Mouse (Mus musculus): ENCODE results near the gene Prkcb. TPM values are rescaled to one million over a fixed set of nuclear protein-coding genes. Genes with fewer than 3 reads are reported as not detected.

The Prkcb gene
- polyA plus RNA-seq, 1 experiment from 2014 or later: 2.1 TPM

DNA sequence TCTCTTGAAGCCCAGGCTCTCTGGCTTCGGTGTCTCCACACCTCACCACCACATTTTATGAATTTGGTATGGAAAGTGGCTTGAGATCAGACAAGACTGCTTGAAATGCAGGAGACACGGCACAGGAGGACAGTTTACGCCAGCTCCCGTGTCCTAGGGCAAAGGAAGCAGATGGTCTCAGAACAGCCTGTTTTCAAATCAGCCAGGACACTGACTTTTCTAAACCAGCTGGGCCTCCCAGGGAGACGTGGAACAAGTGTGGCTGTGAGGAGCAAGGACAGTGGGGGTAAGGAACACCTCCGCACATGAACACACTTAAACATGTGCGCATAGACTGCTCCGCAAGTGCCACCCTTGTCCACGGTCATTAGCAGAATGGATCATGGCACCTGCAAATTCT is 204.4 kb downstream of the Prkcb start:
- DNase-seq (ENCODE audit: low spot score) (no peak), ATAC-seq (replicated peaks; ENCODE audit: low FRiP score, low read depth) (no peak)
- 87% methylated on average over 9 of the region's 9 CpGs for WGBS
- no peak overlapping the region for H3K9ac ChIP-seq (ENCODE audit: low read depth, low read length)
- no peak overlapping the region for H3K4me3 ChIP-seq (replicated peaks; ENCODE audit: low read depth, low read length)
- H3K4me2 ChIP-seq (ENCODE audit: low read length): no peak overlapping the region
- no peaks in the 10 kb centered on the region for H3K36me3 ChIP-seq (ENCODE audit: insufficient read depth, low read length)
- no peaks in the 10 kb centered on the region for H3K9me3 ChIP-seq (replicated peaks; ENCODE audit: low read length)
- no peaks in the 10 kb centered on the region for H3K27me3 ChIP-seq (ENCODE audit: insufficient read depth, low read length)
- no peak for TF ChIP-seq CTCF (IDR thresholded peaks at IDR 0.05; ENCODE audit: low read depth)
- H3K4me1 ChIP-seq (replicated peaks; ENCODE audit: insufficient read depth, low read length): no peaks in the 10 kb centered on the region
- no peak overlapping the region for H3K27ac ChIP-seq

DNA sequence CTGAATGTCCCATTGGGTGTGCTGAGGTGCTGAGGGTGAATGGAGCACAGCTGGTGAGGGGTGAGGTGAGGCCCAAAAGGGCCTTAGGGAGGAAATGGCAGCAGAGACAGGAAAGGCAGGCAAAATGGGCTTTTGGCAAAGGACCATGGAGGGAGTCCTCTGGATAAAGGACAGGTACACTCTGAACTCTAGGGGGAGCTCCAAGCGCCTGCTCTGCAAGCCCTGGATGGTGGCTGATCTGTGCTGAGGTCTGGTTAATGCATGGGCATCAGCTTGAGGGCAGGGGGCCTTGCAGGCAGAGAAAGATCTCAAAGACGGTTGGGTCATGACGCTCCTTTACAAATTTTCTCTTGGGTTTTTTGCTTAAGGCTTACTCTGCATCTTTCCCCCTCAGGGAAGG is 205.5 kb downstream of the Prkcb start:
- no peaks in the 10 kb centered on the region for H3K9me3 ChIP-seq (replicated peaks; ENCODE audit: low read length)
- ATAC-seq (replicated peaks; ENCODE audit: low FRiP score, low read depth) (no peak), DNase-seq (ENCODE audit: low spot score) (peak; percentile 52)
- H3K4me3 ChIP-seq (replicated peaks; ENCODE audit: low read depth, low read length): no peak overlapping the region
- H3K4me1 ChIP-seq (replicated peaks; ENCODE audit: insufficient read depth, low read length): no peaks in the 10 kb centered on the region
- no peak overlapping the region for H3K9ac ChIP-seq (ENCODE audit: low read depth, low read length)
- no peak overlapping the region for H3K27ac ChIP-seq
- no peaks in the 10 kb centered on the region for H3K27me3 ChIP-seq (ENCODE audit: insufficient read depth, low read length)
- H3K36me3 ChIP-seq (ENCODE audit: insufficient read depth, low read length): no peaks in the 10 kb centered on the region
- TF ChIP-seq CTCF (IDR thresholded peaks at IDR 0.05; ENCODE audit: low read depth): peak; percentile 68
- no peak overlapping the region for H3K4me2 ChIP-seq (ENCODE audit: low read length)
- 22% methylated on average over 3 of the region's 3 CpGs for WGBS

GRCm38 (mm10) chr7:122497516-122497915 is 209.0 kb downstream of the Prkcb start:
- Histone ChIP-seq H3K9me3 (replicated peaks; ENCODE audit: low read length) (no peaks in the 10 kb centered on the region), H3K4me1 (replicated peaks; ENCODE audit: insufficient read depth, low read length) (no peaks in the 10 kb centered on the region), H3K4me3 (replicated peaks; ENCODE audit: low read depth, low read length) (no peak overlapping the region), H3K36me3 (ENCODE audit: insufficient read depth, low read length) (no peaks in the 10 kb centered on the region), H3K27ac (no peak overlapping the region), H3K9ac (ENCODE audit: low read depth, low read length) (no peak overlapping the region), H3K4me2 (ENCODE audit: low read length) (no peak overlapping the region), H3K27me3 (ENCODE audit: insufficient read depth, low read length) (no peaks in the 10 kb centered on the region)
- ATAC-seq (replicated peaks; ENCODE audit: low FRiP score, low read depth) (no peak), DNase-seq (ENCODE audit: low spot score) (no peak)
- no peak for TF ChIP-seq CTCF (IDR thresholded peaks at IDR 0.05; ENCODE audit: low read depth)
- 59% methylated on average over 8 of the region's 8 CpGs for WGBS

- Histone ChIP-seq H3K4me2 (ENCODE audit: low read length) (no peak overlapping the region), H3K27ac (no peak overlapping the region), H3K36me3 (ENCODE audit: insufficient read depth, low read length) (no peaks in the 10 kb centered on the region), H3K9me3 (replicated peaks; ENCODE audit: low read length) (no peaks in the 10 kb centered on the region), H3K27me3 (ENCODE audit: insufficient read depth, low read length) (no peaks in the 10 kb centered on the region), H3K4me1 (replicated peaks; ENCODE audit: insufficient read depth, low read length) (no peaks in the 10 kb centered on the region), H3K4me3 (replicated peaks; ENCODE audit: low read depth, low read length) (no peak overlapping the region), H3K9ac (ENCODE audit: low read depth, low read length) (no peak overlapping the region)
- ATAC-seq (replicated peaks; ENCODE audit: low FRiP score, low read depth) (no peak), DNase-seq (ENCODE audit: low spot score) (no peak)
- 37% methylated on average over 5 of the region's 5 CpGs for WGBS
- no peak for TF ChIP-seq CTCF (IDR thresholded peaks at IDR 0.05; ENCODE audit: low read depth)
Measured at GRCm38 (mm10) chr7:122498461-122498860, 209.9 kb downstream of the Prkcb start.

GRCm38 (mm10) chr7:122499743-122500597 is 211.4 kb downstream of the Prkcb start:
- no peaks in the 10 kb centered on the region for H3K9me3 ChIP-seq (replicated peaks; ENCODE audit: low read length)
- H3K4me1 ChIP-seq (replicated peaks; ENCODE audit: insufficient read depth, low read length): no peaks in the 10 kb centered on the region
- WGBS: 78% methylated on average over 9 of the region's 9 CpGs
- H3K9ac ChIP-seq (ENCODE audit: low read depth, low read length): no peak overlapping the region
- no peak for ATAC-seq (replicated peaks; ENCODE audit: low FRiP score, low read depth)
- H3K36me3 ChIP-seq (ENCODE audit: insufficient read depth, low read length): no peaks in the 10 kb centered on the region
- H3K27me3 ChIP-seq (ENCODE audit: insufficient read depth, low read length): no peaks in the 10 kb centered on the region
- H3K4me3 ChIP-seq (replicated peaks; ENCODE audit: low read depth, low read length): no peak overlapping the region
- no peak overlapping the region for H3K27ac ChIP-seq
- no peak for TF ChIP-seq CTCF (IDR thresholded peaks at IDR 0.05; ENCODE audit: low read depth)
- no peak overlapping the region for H3K4me2 ChIP-seq (ENCODE audit: low read length)
- no peak for DNase-seq (ENCODE audit: low spot score)

DNA sequence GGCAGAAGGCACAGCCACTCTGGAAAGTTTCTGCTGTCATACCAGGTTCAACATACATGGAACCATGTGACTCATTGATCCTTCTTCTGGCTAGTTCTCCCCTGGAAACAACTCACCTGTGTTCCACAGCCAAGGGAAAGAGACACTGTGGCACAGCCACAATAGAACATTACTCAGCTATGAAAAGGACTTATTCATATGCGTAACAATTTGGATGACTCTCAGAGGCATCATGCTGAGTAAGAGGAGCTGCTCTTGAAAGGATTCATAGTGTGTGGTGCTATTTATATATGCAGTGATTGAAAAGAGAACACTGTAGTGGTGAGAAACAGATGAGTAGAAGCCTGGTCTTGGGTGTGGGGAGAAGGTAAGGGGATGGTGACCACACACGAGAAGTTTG is 217.9 kb downstream of the Prkcb start:
- no peaks in the 10 kb centered on the region for H3K36me3 ChIP-seq (ENCODE audit: insufficient read depth, low read length)
- WGBS: 93% methylated on average over 2 of the region's 2 CpGs
- no peak overlapping the region for H3K27ac ChIP-seq
- H3K4me1 ChIP-seq (replicated peaks; ENCODE audit: insufficient read depth, low read length): no peaks in the 10 kb centered on the region
- H3K9ac ChIP-seq (ENCODE audit: low read depth, low read length): no peak overlapping the region
- ATAC-seq (replicated peaks; ENCODE audit: low FRiP score, low read depth): no peak
- TF ChIP-seq CTCF (IDR thresholded peaks at IDR 0.05; ENCODE audit: low read depth): no peak
- DNase-seq (ENCODE audit: low spot score): no peak
- no peaks in the 10 kb centered on the region for H3K9me3 ChIP-seq (replicated peaks; ENCODE audit: low read length)
- no peak overlapping the region for H3K4me3 ChIP-seq (replicated peaks; ENCODE audit: low read depth, low read length)
- no peak overlapping the region for H3K4me2 ChIP-seq (ENCODE audit: low read length)
- no peaks in the 10 kb centered on the region for H3K27me3 ChIP-seq (ENCODE audit: insufficient read depth, low read length)
